Mouse (Mus musculus): Measurements from ENCODE around the gene Dpt. TPM values are rescaled to one million over a fixed set of nuclear protein-coding genes. Genes with fewer than 3 reads are reported as not detected.

Gene Dpt
- total RNA-seq (2023), result not detected

GRCm38 (mm10) chr1:164796471-164796870 is at the start of gene Dpt:
Gene Dpt, plus strand, starts transcription at chr1:164796644.

Other genes with a start within 250 kb of the Dpt start
- not detected for gene Xcl1, start 138.9 kb downstream of the Dpt start, total RNA-seq (2023)